19 mouse cellular contexts compared by ENCODE assay signal in the genomic region with DNA sequence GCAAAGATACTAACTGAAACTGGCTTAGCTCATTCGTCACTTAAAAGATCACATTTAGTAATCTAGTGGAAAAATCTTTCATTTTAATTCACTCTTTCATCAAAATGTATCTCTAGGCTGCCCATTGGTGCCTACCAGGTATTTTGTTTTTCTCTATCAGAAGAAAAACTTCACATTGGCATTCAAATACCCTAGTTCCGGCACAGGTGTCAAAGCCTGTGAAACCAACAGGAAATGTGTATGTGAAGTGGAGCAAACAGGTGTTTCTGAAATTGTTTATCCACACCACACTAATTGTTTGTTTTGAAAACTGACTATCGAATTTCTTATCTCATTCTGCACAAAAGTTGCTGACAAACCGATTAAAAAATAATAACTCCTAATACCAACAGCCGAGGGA. TPM values are rescaled to one million over a fixed set of nuclear protein-coding genes. Genes with fewer than 3 reads are reported as not detected.
DNase-seq lines count a peak whose midpoint lies in the region; ATAC-seq and TF ChIP-seq lines count a peak whose summit lies in the region.
"Had no signal": no experiment of that assay in that cellular context is flagged by ENCODE, and none has a peak within 500 bp of the region (broad histone marks: within the 10 kb centered on the region; RNA-seq: fewer than 3 reads in every experiment).

No protein-coding gene starts in this region.

- TF ChIP-seq POLR2A in thymus, adult 2 months (IDR thresholded peaks at IDR 0.05; ENCODE audit: control insufficient read depth, extremely low read depth, insufficient read depth, low read length, poor library complexity), result no peak

- no peaks in the 10 kb centered on the region for H3K27me3 ChIP-seq in thymus, adult 2 months (ENCODE audit: control insufficient read depth, insufficient read depth, low read length)
- H3K27me3 ChIP-seq: embryonic facial prominence, embryonic 13.5 days; forebrain, embryonic 12.5 days; heart, embryonic 12.5 days; Patski had no signal

- no peak for TF ChIP-seq CTCF in thymus, adult 2 months (IDR thresholded peaks at IDR 0.05; ENCODE audit: borderline replicate concordance, control insufficient read depth, extremely low read depth, insufficient read depth, low read length, poor library complexity)

- peak; percentile 17 for DNase-seq in thymus, adult 2 months
- no peak for DNase-seq in thymus, postnatal 36 days
- DNase-seq in thymus, postnatal 25 days, result peak; percentile 22
- no peak for DNase-seq in liver
- no peak for DNase-seq in adrenal gland, adult 18-20 months (ENCODE audit: low spot score in 2 of 2)
- DNase-seq: adrenal gland, adult 8-10 months; cerebellum, adult 11 months; cerebellum, adult 8-10 months; cerebellum, postnatal 25 days; gastrocnemius, postnatal 25 days had no signal

- 67% methylated on average over 5 of the region's 5 CpGs for WGBS in thymus, adult 2 months

- 0 out of 2 replicates have a peak, but pooled peaks cover 4% of the 10 kb centered on the region for H3K36me3 ChIP-seq in thymus, adult 2 months (ENCODE audit: control insufficient read depth, insufficient read depth, low read length)

- H3K4me1 ChIP-seq in thymus, adult 2 months (replicated peaks; ENCODE audit: control insufficient read depth, insufficient read depth, low read length), result peaks cover 26% of the 10 kb centered on the region
- H3K4me1 ChIP-seq: embryonic facial prominence, embryonic 13.5 days; forebrain, embryonic 12.5 days; heart, embryonic 12.5 days; hindbrain, embryonic 10.5 days had no signal

- H3K27ac ChIP-seq in thymus, adult 2 months (ENCODE audit: control insufficient read depth, insufficient read depth, low read length), result peak overlapping the region; percentile 77; the same call in 1 of the 2 replicates
- H3K27ac ChIP-seq: embryonic facial prominence, embryonic 13.5 days; forebrain, embryonic 12.5 days; hindbrain, embryonic 10.5 days; hindbrain, embryonic 14.5 days had no signal

- peak; percentile 41 for ATAC-seq in CD4-positive, CD25-positive, alpha-beta regulatory T cell, adult 4 months
- peak; percentile 31 for ATAC-seq in activated CD4-positive, CD25-positive, alpha-beta regulatory T cell, adult 4 months
- ATAC-seq: forebrain, embryonic 16.5 days; Patski had no signal

- H3K4me3 ChIP-seq in thymus, adult 2 months (ENCODE audit: control insufficient read depth, insufficient read depth, low read length), result no peak overlapping the region
- H3K4me3 ChIP-seq: embryonic facial prominence, embryonic 13.5 days; forebrain, embryonic 12.5 days; heart, embryonic 12.5 days; hindbrain, embryonic 10.5 days had no signal

RNA-seq across cellular contexts. Expression of gene Rpia, which starts 27.5 kb away (rescaled TPM):
- polyA plus RNA-seq in thymus, adult 2 months (2012; rRNA removed), result 15.7 and 20.0 TPM in 2 replicates
- 1 to 10 TPM; 6.1 to 8.2 TPM for polyA plus RNA-seq in CD4-positive, CD25-positive, alpha-beta regulatory T cell, adult 4 months (2017; shearing (Covaris generic))
- 1 to 10 TPM; 4.2 to 5.2 TPM for polyA plus RNA-seq in activated CD4-positive, CD25-positive, alpha-beta regulatory T cell, adult 4 months (2017; shearing (Covaris generic))
- total RNA-seq in adrenal gland, adult 18-20 months (2021), result 10 to 100 TPM; 21.7 to 23.4 TPM

Comparison
In these comparisons a context has a peak if more than half of its experiments do, and no peak if none do; other contexts are left out.
1. DNase-seq: peak in thymus, adult 2 months (single experiment) and thymus, postnatal 25 days (single experiment); none in thymus, postnatal 36 days (0 of 2), liver (single experiment) and adrenal gland, adult 18-20 months (0 of 2).